Mouse (Mus musculus): ENCODE results near the gene Abcf2. TPM values are rescaled to one million over a fixed set of nuclear protein-coding genes. Genes with fewer than 3 reads are reported as not detected.

Gene Abcf2
- 10 to 100 TPM; 53.5 to 54.9 TPM for total RNA-seq (2021)
- long read RNA-seq, experiment 1, transcript Abcf2-201 (14 exons, 2,569 nt): major isoform, 89 of 110 reads
- long read RNA-seq, experiment 1, partial matches to known transcripts: 8 of 110 reads
- long read RNA-seq, experiment 1, other reads (novel, unspliced or antisense): 13 of 110 reads
- long read RNA-seq, experiment 2, transcript Abcf2-201 (14 exons, 2,569 nt): major isoform, 42 of 50 reads
- long read RNA-seq, experiment 2, partial matches to known transcripts: 3 of 50 reads
- long read RNA-seq, experiment 2, other reads (novel, unspliced or antisense): 5 of 50 reads

DNA sequence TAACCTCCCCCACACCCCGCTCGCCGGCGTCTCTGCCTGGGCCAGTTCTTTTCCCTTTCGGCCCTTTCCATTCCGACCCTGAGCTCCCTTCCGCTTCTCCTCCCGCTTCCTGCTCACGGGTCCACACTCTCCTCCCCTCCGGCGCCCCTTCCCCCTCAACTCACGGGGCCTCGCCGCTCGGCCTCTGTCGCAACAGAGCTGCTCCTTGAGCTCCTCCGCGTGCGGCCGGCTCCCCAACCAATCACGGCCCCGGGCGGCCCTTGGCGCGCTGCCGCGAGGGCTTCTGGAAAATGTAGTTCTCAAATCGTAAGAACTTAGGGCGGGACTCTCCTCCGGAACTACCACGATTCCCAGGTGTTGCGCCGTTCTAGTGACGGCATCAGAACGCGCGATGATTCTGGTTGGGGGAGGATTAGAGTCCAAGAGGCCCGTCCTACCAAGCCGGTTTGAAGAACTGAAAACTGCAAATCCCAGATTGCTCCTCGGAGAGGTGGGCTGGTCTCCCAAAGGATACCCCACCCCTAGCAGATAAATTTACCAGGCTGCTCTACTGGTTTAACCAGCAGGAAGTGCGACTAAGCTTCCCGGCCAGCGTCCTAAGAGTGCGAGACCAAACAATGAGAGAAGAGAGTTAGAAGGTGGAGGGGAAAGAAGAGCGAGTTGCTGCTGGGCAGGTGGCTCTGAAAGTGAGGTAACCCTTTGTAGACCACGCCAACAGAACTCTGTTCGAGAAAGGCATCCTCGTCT lies at the start of gene Abcf2:
Gene Abcf2 (minus strand): TSS at position 285 of the 747 bp plus-strand sequence.
- peak; percentile 100 for DNase-seq

DNA sequence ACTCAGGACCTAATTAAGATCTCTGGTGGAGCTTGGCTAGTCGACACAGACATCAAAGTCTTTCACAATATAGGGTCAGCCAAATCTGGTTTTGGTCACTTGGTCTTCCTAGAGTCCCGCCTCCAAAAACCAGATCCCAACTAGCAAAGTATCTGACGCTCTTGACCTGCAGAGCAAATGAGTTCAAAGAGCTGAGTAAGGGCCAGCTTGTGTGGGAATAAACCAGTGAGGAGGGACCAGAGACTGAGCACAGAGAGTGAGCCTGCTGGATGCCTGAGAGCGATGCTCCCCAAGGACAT lies 47.5 kb upstream of the Abcf2 start:
- DNase-seq: no peak

GRCm38 (mm10) chr5:24623986-24624821 lies 46.9 kb upstream of the Abcf2 start, which contains the start of gene Smarcd3:
Smarcd3 (minus strand) TSS chr5:24624411.
- peak; percentile 25 to 29 for DNase-seq

GRCm38 (mm10) chr5:24623041-24623985 lies 46.0 kb upstream of the Abcf2 start:
- DNase-seq: no peak

- DNase-seq: no peak
Measured at GRCm38 (mm10) chr5:24622386-24623040, 45.2 kb upstream of the Abcf2 start.

DNA sequence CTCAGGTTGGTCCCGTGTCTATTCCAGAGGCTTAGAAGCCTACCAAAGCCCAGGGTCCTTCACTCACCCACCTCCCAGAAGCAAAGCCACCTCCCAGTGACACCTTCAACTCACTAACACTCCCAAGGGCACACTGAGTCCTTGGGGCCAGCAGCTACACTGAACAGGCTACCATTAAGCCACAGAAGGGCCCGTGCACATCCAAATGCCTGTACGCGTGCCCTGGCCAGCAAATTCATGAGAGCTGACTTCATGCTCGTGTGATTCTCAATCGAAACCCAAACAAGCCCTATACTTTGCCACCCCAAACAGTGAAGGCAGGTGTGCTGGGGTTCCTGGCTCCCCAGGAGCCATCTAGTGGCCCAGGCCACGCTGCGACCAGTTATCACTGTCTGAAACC lies 43.4 kb upstream of the Abcf2 start:
- no peak for DNase-seq

GRCm38 (mm10) chr5:24620116-24620515 lies 42.8 kb upstream of the Abcf2 start:
- no peak for DNase-seq

GRCm38 (mm10) chr5:24618921-24619320 lies 41.7 kb upstream of the Abcf2 start:
- DNase-seq: no peak

DNA sequence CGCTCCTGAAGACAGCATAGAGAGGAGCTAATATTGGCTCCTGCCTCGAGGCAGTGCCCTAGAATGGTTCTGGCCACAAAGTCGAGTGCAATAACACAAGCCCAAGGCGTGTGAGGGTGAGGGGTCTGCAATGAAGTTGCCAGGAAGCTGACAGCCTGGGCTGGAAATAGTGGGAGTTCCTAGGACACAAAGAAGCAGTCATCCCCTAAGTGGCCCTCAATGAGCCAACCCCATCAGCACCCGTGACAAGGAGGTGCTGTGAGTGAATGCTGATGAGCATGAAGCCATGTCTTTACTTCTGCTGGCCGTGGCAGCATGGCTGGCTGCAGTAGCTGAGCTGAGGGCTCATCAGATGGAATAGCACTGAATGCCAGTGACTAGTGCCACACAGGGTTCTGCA lies 37.8 kb upstream of the Abcf2 start:
- DNase-seq: no peak

DNA sequence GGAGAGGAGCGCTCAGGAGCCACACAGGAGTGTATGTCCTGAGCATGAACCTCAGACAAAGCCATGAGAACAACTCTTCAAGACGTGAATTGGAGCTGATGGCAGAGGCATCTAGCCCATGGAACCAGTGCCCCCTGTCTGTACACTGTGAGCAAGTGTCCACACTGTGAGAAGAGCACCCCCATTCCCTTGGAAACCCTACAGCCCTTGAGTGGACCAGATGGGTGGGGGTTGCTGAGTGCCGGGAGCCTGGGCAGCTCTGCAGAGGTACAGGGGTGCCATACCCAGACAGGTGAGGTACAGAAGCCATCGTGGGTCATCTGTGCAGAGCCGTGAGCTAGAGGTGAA lies 35.0 kb upstream of the Abcf2 start:
- no peak for DNase-seq

DNA sequence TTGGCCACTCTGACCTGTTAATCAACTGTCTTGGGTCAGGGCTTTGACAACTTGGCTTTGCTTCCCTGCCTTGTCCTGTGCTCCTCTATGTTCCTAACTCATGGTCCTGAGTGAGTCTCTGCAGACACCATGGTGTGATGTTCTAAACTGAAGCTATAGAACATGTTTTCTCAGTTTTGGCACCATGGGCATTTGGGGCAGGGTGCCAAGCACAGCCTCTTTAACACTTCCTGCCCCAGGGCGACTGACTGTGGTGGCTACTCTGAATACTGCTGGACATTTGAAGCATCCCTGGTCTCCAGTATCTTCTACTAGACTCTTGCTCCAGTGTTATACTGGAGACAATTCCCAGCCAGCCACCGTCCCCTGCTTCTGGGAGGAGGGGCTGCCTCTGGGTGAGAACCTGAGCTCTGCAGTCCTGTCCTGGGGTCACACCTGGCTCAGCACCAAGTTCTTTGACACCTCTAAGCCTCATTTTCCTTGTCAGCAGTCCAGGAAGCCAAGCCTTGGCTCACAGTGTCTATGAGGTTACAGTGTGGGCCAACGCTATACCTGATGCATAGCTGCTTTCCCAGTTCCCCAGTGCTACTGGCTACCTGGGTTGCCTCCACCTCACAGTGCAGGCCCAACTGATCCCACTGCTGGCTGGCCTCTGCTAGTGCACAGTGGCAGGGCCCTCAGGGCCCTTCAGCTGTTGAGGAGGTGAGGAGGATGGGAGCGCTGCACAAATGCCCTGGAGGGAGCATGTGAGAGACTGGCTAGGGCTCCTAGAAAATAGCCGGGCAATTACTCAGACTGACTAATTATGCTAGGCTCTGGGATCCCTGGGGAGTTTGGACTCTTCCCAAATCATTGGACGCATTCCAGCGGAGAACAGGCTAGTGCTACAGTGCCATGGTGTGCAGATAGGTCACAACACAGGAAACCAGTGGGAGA lies 34.4 kb upstream of the Abcf2 start:
- DNase-seq: peak; percentile 54 to 56

- no peak for DNase-seq
Measured at GRCm38 (mm10) chr5:24609388-24609787, 32.1 kb upstream of the Abcf2 start.

GRCm38 (mm10) chr5:24605980-24606665 lies 28.9 kb upstream of the Abcf2 start:
- no peak for DNase-seq

DNA sequence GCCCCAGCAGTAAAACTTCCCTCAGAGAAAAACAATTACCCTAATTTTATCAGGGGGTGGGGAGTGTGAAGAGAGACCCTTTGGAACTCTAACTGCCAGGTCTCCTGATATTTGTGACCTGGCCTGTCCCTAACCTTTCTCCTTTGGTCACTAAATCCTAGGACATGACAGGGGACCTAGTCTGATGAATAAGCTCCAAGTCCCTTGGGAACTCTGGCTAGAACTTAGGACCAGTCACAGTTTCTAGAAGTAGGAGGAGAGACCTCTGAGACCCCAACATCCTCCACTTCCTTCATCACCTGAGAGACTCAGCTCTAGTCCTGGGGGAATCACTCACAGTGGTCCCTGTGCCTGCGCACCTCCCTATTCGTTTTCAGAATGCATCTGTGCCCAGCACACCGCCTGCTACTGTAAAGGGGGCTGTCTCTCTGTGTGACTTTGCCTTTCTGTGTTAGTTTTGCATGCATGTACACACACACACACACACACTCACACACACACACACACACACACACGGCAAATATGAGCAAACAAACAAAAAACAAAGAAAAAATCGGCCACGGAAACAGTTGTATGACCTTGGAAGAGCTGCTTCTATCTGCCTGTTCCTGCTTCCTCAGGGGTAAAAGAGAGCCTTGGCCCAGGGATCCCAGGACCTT lies 28.2 kb upstream of the Abcf2 start:
- no peak for DNase-seq

- DNase-seq: peak; percentile 91 to 95
Measured at GRCm38 (mm10) chr5:24604656-24605100, 27.4 kb upstream of the Abcf2 start.

DNA sequence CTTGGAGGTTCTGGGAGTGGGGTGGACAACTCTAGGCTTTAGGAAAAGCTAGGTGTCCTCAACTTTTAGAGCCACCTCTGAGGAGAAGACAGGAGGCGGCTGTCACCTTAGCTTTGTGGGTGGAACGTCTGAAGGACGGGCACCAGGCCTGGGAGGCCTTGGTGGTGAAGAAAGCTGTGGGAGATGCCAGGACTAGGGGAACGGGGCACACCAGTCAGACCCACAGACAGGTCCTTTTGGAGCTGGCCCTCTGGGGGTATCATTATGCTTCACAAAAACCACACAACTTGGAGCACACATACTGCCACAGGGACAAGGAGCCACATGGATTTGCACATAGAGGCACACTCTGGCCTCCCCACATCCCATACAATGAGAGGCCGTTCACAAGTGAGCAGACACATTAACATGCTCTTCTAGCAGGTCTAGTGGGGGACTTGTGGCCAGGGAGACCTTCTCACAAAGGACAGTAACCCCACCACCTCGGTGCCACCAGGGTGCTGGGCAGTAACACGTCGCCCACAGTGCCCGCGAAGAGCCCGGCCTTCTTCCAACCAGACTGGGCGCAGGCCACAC lies 26.9 kb upstream of the Abcf2 start:
- DNase-seq: peak in 1 of 2 experiments; percentile 85

GRCm38 (mm10) chr5:24603431-24604010 lies 26.3 kb upstream of the Abcf2 start:
- peak in 1 of 2 experiments; percentile 57 for DNase-seq

DNA sequence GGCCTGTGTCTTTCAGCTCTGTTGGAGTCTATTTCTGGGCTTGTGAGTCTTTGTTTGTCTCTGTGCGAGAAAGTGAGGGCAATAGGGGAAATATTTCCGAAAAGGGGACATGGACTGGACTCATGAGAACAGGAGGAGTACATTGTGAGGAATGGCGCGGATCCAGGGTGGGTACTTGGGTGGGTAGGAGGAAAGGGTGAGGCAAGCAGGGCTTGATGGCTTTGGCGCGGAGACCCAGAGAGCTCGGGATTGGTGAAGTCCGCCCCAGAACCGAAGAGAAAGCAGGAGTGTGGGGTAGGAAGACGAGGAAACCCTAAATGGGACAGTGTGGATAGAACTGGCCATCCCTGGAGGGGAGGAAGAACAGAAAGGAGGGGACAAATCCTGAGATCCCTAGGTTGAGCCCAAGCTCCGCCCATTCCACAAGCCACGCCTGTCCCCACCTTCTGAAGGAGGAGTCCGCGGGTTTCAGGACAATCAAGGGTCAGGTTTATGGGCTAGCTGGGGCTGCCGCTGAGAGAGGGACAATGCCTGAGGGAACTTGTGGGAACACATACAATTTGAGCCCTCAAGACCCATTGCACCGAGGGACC lies 25.6 kb upstream of the Abcf2 start:
- DNase-seq: peak; percentile 97 to 98

Measured in heart, adult 18-20 months (tissue).